Mouse (Mus musculus): Measurements from ENCODE around the gene Rhof.

DNA sequence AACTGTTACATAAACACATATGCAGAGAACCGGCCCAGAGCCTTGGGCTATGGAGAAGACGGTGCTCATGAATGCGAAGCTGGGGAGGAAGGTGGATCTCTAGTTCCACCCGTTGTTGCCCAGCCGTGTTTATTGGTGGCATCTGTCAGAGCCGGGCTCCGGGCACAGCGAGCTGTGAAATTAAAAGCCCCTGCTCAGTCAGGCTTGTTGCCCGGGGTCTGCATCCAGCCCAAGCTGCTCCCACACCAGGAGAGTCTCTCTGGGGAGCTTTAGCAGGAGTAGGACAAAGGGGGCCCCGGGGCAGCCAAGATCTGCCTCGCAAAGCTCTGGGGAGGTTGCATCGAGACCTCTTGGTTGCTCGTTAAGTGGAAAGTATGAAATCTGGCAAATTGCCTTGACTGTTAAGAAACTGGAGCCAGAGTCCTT, 22.2 kb downstream of the Rhof start:
- no peak for TF ChIP-seq MYOG (IDR thresholded peaks at IDR 0.05; ENCODE audit: control insufficient read depth in 1 of 3, insufficient read depth in 1 of 3, insufficient read length in 2 of 3, low read depth in 2 of 3)
- TF ChIP-seq E2F4 (IDR thresholded peaks at IDR 0.05; ENCODE audit: insufficient read depth): no peak
- TF ChIP-seq MAX (IDR thresholded peaks at IDR 0.05; ENCODE audit: low read depth): no peak
- no peak for TF ChIP-seq USF1 (IDR thresholded peaks at IDR 0.05; ENCODE audit: low read depth)
- TF ChIP-seq TCF3 (IDR thresholded peaks at IDR 0.05; ENCODE audit: insufficient read length, low read depth): no peak
- no peak for TF ChIP-seq POLR2A (IDR thresholded peaks at IDR 0.05; ENCODE audit: insufficient read length, low read depth)
- no peak for TF ChIP-seq POLR2AphosphoS2 (IDR thresholded peaks at IDR 0.05; ENCODE audit: insufficient read length, low read depth)
- TF ChIP-seq MYOD1 (IDR thresholded peaks at IDR 0.05; ENCODE audit: control insufficient read depth in 1 of 3, insufficient read length in 2 of 3, low read depth in 2 of 3): no peak

All from myocyte (in vitro differentiated cells).